Mouse (Mus musculus) hindbrain, embryonic 12.5 days (tissue): ENCODE results near the gene Fnip1. TPM values are rescaled to one million over a fixed set of nuclear protein-coding genes. Genes with fewer than 3 reads are reported as not detected.

Source experiments
- polyA plus RNA-seq: library from polyadenylated mRNA; unstranded; fragments of >200 nt; fragmentation: Nextera tagmentation; extraction: Ambion mirVana; gene quantifications from 2 replicates; pipeline ENCODE4 v1.2.1, GENCODE M21; 2016

Fnip1 gene
- polyA plus RNA-seq, 1 experiment from 2014 or later, result 13.2 TPM

Other genes with a start within 250 kb of the Fnip1 start
- not detected in 2 replicates for gene Csf2, start 188.5 kb upstream of the Fnip1 start, polyA plus RNA-seq
- gene Il3, start 170.9 kb upstream of the Fnip1 start, polyA plus RNA-seq, result not detected in 2 replicates
- gene Acsl6, start 134.4 kb upstream of the Fnip1 start, polyA plus RNA-seq, result 23.4 and 30.0 TPM in 2 replicates
- not detected in 2 replicates for gene Meikin, start 67.5 kb upstream of the Fnip1 start, polyA plus RNA-seq
- gene Rapgef6, start 84.6 kb downstream of the Fnip1 start, polyA plus RNA-seq, result 38.6 and 41.7 TPM in 2 replicates